Mouse (Mus musculus): Measurements from ENCODE around the gene Gpr157.
"Not testable (repeated sequence)": the region's sequence is repeated elsewhere in the genome, so short reads cannot be mapped to it uniquely, and the experiment has no call there.

Gpr157 gene

GRCm38 (mm10) chr4:150087161-150087889, at the start of gene Gpr157:
Gene Gpr157, plus strand, starts transcription at chr4:150087365.
- peak; percentile 97 for DNase-seq

- DNase-seq, result no peak
Measured at GRCm38 (mm10) chr4:150038533-150038932, 48.6 kb upstream of the Gpr157 start.

GRCm38 (mm10) chr4:150040003-150040581, 47.1 kb upstream of the Gpr157 start:
- no peak for DNase-seq

GRCm38 (mm10) chr4:150040856-150041255, 46.3 kb upstream of the Gpr157 start:
- not testable (repeated sequence) for DNase-seq

DNA sequence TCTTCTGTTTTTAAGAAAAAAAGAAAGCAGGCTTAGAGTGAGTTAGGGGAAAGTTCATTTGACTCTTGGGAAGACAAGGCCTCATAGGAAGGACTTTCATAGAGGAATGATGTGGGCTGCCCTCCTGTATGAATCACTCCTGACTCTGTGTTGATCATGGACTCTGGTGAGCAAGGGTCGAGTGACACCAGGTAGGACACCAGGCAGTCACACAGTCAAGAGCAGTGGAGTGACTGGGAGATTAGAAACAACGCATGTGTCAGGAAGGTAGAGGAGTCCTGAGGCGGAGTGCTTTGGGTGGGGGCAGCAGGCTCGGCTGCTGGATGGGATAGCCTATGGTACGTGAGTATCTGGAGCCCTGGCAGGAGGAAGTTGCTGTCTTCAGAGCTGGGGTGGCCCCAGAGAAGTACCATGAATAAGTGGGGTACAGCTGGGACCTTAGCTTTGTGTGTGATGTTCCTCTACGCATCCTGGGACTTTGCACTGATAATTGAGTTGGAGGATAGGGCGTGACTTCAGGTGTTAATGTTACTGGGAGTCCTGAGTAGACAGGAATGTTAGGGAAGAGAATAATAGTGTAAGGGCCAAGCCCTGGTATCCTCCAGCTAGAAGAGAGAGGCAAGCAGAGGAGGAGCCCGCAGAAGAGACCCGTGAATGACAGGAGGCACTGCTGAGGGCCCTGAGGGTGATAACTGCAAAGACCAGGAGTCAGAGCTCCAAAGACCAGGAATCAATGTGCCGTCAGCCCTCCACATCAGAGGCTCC, 45.6 kb upstream of the Gpr157 start:
- no peak for DNase-seq

- no peak for DNase-seq
Measured at GRCm38 (mm10) chr4:150043591-150043990, 43.6 kb upstream of the Gpr157 start.

DNA sequence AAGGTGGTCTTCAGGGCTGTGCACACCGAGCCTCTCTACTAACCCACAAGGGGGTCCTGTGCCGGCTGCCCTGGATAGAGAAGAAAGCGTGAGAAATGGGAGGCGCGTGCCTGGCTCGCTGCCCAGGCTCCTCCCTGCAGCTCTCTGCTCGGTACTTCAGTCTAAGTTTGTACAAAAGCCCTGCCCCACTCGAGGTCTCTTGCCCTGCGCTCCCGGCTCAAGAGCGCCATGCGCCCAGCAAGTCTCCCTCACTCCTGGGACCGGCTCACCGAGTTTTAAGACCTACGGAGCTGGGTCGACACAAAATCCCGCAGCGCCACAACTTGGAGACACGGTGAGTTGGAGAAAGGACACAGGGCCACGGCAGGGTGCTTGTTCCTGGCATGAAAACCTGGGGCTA, 39.1 kb upstream of the Gpr157 start:
- DNase-seq, result peak; percentile 34

- peak; percentile 56 for DNase-seq
Measured at GRCm38 (mm10) chr4:150048478-150049156, 38.5 kb upstream of the Gpr157 start.

GRCm38 (mm10) chr4:150049157-150049513, 38.0 kb upstream of the Gpr157 start:
- DNase-seq, result no peak

GRCm38 (mm10) chr4:150049564-150050226, 37.5 kb upstream of the Gpr157 start:
- no peak for DNase-seq

DNA sequence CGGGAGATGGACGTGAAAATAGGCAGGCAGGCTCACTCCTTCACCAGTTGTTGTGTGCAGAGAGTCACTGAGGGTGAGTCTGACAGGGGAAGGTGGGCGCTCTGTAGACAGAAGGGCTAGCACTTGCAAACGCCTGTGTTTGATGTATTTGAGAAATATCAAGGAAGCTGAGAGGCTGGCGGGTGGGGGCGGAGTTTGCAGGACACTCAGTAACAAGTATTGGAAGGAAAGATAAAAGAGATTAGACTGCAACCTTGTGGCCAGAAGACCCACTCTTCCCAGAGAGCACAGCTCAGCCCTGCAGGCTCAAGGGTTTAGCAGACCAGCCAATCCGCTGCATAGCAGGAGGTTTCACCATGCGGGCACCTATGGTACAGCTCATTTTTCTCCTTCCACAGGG, 35.7 kb upstream of the Gpr157 start:
- DNase-seq, result no peak

DNA sequence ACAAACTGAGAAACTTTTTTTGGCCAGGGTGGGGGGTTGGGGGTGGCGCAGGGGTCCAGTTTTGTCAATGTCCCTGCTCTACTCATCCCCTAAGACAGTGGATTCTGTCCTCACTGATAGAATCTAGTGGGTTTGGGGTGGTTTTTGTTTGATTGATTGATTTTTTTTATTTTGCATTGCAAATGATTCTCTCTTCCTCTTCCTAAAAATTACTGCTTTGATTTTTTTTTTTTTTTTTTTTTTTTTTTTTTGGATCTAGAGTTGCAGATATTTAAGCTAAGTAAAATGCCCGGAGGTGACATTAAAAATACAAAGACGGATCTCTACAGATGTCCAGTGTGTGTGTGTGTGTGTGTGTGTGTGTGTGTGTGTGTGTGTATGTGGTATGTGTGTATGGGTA, 34.8 kb upstream of the Gpr157 start:
- DNase-seq, result no peak

DNA sequence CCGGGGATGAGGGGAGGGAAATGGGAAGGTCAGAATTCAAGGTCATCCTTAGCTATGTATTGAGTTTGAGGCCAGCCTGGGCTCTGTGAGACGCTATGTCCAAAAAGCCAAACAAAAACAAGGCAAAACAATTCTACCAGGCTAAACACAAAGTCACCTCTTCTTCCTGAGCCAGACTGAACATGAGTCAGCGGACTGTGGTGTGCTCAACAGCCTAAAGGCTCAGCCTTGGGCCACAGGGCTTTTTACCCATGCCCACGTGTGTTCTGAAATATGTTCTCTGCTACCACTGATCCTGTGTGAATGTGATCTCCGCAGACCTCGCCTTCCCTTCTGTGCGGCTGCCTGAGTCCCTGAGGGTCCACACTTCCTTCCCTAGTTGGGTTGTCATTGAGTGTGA, 31.0 kb upstream of the Gpr157 start:
- DNase-seq, result no peak

DNA sequence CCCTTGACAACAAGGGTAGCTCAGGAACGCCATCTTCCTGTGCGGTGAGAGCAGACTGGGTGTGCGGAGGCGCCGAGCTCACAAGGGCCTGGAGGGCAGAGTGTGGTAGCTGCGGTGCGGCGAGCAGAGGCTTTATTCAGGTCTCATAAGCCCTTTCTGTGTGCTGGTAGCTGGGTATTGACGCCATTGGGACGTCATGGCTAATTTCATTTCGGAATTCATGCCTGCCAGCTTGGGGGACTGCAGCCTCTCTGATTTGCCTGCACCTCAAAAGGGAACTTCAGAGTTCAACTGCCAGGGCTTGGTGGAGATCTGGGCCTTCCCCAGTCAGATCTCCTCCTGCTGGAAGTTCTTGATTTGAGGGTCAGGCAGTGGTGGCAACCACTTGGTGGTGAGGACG, 29.4 kb upstream of the Gpr157 start:
- no peak for DNase-seq

- DNase-seq, result no peak
Measured at GRCm38 (mm10) chr4:150059841-150060468, 27.2 kb upstream of the Gpr157 start.

DNA sequence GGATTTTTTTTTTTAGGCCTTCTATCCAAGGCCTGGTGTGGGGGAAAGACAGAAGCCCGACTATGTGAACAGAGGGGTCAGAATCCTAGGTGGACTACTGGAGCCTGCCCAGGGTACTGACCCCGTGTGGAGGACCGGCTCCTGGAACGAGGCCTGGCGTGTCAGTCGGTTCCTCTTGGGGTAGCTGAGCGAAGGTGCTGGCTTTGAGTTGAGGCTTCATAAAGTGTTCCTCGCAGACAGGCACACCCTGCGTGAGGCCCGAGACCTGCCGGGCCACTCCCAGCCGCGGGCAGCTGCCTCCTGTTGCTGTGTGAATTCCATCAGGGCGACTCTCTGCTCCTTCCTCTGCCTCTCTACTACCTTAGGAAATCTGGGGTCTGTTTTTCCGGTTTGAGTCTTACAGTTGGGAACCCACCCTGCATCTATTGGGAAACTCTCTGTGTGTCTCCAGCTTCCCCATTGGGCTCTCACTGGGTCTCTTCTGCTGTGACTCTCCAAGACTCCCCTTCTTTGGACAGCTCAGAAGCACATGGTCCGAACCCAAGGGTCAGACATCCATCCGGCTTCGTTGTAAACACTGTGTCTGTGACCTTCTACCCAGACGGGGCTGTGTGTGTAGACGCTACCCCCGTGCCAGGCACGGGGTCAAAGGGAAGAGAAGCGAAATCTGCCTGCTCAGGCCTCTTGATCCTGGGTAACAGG, 26.5 kb upstream of the Gpr157 start:
- DNase-seq, result no peak

DNA sequence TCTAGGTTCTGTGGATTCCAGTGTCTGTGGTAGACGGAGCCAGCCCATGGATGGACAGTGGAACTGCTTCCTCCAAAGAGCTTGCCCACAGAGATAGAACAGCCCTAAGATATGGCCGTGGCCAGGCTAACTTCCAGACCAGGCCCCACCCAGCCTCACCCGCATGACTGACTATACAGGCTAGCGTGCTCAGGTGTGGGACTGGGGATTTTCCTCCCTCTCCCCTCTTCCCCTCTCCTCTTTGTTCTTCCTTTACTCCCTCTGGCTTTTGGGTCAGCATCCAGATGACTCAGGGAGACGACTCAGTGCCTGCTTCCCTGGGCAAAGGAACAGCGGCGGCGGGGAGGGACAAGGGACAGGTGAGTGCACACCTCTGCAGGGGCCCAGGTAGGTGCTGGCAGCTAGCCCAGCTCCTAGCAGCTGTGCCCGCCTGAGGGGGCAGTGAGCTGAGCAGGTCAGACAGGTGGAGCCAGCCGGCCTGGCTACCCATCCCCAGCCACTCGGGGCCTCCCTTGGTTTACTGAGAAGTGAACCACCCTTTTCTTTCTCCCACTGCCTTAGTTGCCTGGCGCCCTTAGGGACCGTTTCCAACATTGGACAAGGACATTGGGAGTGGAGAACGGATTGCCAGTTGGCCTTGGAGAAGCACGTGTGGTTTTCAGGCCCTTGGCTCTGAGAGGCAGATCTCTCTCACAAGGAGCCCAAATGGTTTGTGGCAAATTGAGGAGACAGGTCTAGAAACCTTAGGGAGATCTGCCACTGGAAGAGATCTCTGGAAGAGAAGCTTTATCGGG, 25.5 kb upstream of the Gpr157 start:
- DNase-seq, result no peak

GRCm38 (mm10) chr4:150066706-150067323, 20.4 kb upstream of the Gpr157 start:
- no peak for DNase-seq

DNA sequence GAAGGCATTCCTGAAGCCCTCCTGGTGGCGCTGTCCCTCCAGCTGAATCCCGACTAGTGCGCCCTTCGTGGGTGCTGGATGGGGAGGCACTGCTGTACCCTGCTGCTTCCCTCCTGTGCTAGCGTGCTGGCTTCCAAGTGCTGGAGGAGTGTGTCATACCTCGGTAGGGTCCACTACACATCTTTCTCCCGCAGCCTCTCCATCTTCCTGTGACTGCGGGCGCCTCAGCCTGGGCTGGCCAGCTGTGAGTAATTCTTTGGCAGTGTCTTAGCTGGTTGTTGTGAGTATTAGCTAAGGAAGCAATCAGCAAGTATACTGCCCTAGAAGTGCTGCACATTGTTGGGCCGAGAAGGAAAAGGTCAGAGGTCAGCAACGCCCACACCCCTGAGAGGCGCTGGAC, 18.9 kb upstream of the Gpr157 start:
- DNase-seq, result no peak

- DNase-seq, result no peak
Measured at GRCm38 (mm10) chr4:150070136-150070535, 17.0 kb upstream of the Gpr157 start.
